8 mouse cellular contexts compared by ENCODE assay signal in genomic region chr2:91947397-91948150, GRCm38 (mm10). TPM values are rescaled to one million over a fixed set of nuclear protein-coding genes. Genes with fewer than 3 reads are reported as not detected.
DNase-seq lines count a peak whose midpoint lies in the region; ATAC-seq and TF ChIP-seq lines count a peak whose summit lies in the region.

No protein-coding gene starts in this region.

- 0 out of 2 replicates have a peak overlapping the region, but pooled peaks have one; percentile 8 for H3K9ac ChIP-seq in kidney, embryonic 14.5 days (ENCODE audit: low read depth, low read length)
- H3K9ac ChIP-seq in hindbrain, embryonic 13.5 days = peak overlapping the region; percentile 46; the same call in 1 of the 2 replicates

- H3K36me3 ChIP-seq in kidney, embryonic 14.5 days (ENCODE audit: control insufficient read depth, insufficient read depth, low read length) = 0 out of 2 replicates have a peak, but pooled peaks cover 8% of the 10 kb centered on the region
- peaks cover 13% of the 10 kb centered on the region for H3K36me3 ChIP-seq in forebrain, embryonic 10.5 days (replicated peaks)
- no peaks in the 10 kb centered on the region for H3K36me3 ChIP-seq in hindbrain, embryonic 13.5 days

- no peak for TF ChIP-seq CTCF in Patski (IDR thresholded peaks at IDR 0.05)

- H3K4me1 ChIP-seq in kidney, embryonic 14.5 days (ENCODE audit: control insufficient read depth, insufficient read depth, low read length) = peaks cover 37% of the 10 kb centered on the region
- peaks cover 65% of the 10 kb centered on the region for H3K4me1 ChIP-seq in forebrain, embryonic 10.5 days
- peaks cover 56% of the 10 kb centered on the region for H3K4me1 ChIP-seq in hindbrain, embryonic 13.5 days (replicated peaks)

- in situ Hi-C loops in Patski (cut with MboI; ENCODE audit: low pct_unique_long_range_greater_than_20kb) = no loop called here

- POLR2A ChIA-PET in Patski (lab: Charles Lee) = interaction anchor here (1.1 to 1.9 kb wide), 2 partner anchors 11 to 12 kb away, joined by 3 to 6 read pairs; no protein-coding TSS in a partner anchor

- H3K4me2 ChIP-seq in kidney, embryonic 14.5 days (replicated peaks; ENCODE audit: low read depth, low read length) = no peak overlapping the region
- H3K4me2 ChIP-seq in hindbrain, embryonic 13.5 days = no peak overlapping the region

- H3K9me3 ChIP-seq in kidney, embryonic 14.5 days (ENCODE audit: control insufficient read depth, low read length) = no peaks in the 10 kb centered on the region
- H3K9me3 ChIP-seq in forebrain, embryonic 10.5 days = no peaks in the 10 kb centered on the region
- H3K9me3 ChIP-seq in hindbrain, embryonic 13.5 days = no peaks in the 10 kb centered on the region

- H3K27me3 ChIP-seq in kidney, embryonic 14.5 days (ENCODE audit: control insufficient read depth, insufficient read depth, low read length) = no peaks in the 10 kb centered on the region
- no peaks in the 10 kb centered on the region for H3K27me3 ChIP-seq in Patski
- no peaks in the 10 kb centered on the region for H3K27me3 ChIP-seq in forebrain, embryonic 10.5 days (ENCODE audit: poor library complexity, severe bottlenecking)
- peaks cover 3% of the 10 kb centered on the region; the same call in 1 of the 2 replicates for H3K27me3 ChIP-seq in hindbrain, embryonic 13.5 days

- H3K4me3 ChIP-seq in kidney, embryonic 14.5 days (ENCODE audit: low read length) = no peak overlapping the region
- peak overlapping the region; percentile 24; the same call in 1 of the 2 replicates for H3K4me3 ChIP-seq in forebrain, embryonic 10.5 days
- H3K4me3 ChIP-seq in hindbrain, embryonic 13.5 days = no peak overlapping the region

- WGBS in kidney, embryonic 14.5 days = 51% methylated on average over 11 of the region's 11 CpGs
- WGBS in forebrain, embryonic 10.5 days = 58% methylated on average over 11 of the region's 11 CpGs
- 51% methylated on average over 11 of the region's 11 CpGs for WGBS in hindbrain, embryonic 13.5 days

- ATAC-seq in kidney, embryonic 14.5 days (ENCODE audit: low FRiP score, low TSS enrichment) = 0 out of 2 replicates have a peak, but pooled peaks have one; percentile 14
- ATAC-seq in Patski = peak; percentile 27
- ATAC-seq in hindbrain, embryonic 13.5 days (ENCODE audit: low FRiP score) = no peak

- no peak for DNase-seq in kidney, adult 11 months
- DNase-seq in Patski (ENCODE audit: low read depth, low spot score) = no peak
- no peak for DNase-seq in forebrain, embryonic 10.5 days (ENCODE audit: extremely low spot score, low spot score)
- peak; percentile 56 for DNase-seq in lung, postnatal 25 days (ENCODE audit: low spot score)
- no peak for DNase-seq in right cerebral cortex, postnatal 25 days
- no peak for DNase-seq in thymus, postnatal 4 days

- H3K27ac ChIP-seq in kidney, embryonic 14.5 days (ENCODE audit: low read depth, low read length) = peak overlapping the region; percentile 13; the same call in 1 of the 2 replicates
- H3K27ac ChIP-seq in forebrain, embryonic 10.5 days = peak overlapping the region; percentile 85
- H3K27ac ChIP-seq in hindbrain, embryonic 13.5 days = peak overlapping the region; percentile 76

- CTCF ChIA-PET in Patski (lab: Charles Lee) = interaction anchor here (0.8 to 2.4 kb wide), 3 partner anchors 10 to 16 kb away, joined by 3 to 14 read pairs (median 5); no protein-coding TSS in a partner anchor

RNA-seq across cellular contexts. Expression of gene Gm9821, which starts 2.1 kb away (rescaled TPM):
- polyA plus RNA-seq in kidney, embryonic 14.5 days (2014; fragmentation: Nextera tagmentation; extraction: Ambion mirVana) = 0.31 and 0.49 TPM in 2 replicates
- polyA plus RNA-seq in Patski (2021) = 0.69 TPM
- 0.44 and 0.52 TPM in 2 replicates for polyA plus RNA-seq in forebrain, embryonic 10.5 days (2016; fragmentation: Nextera tagmentation; extraction: Ambion mirVana)
- polyA plus RNA-seq in hindbrain, embryonic 13.5 days (2015; fragmentation: Nextera tagmentation; extraction: Ambion mirVana) = 0.13 and 0.25 TPM in 2 replicates

RNA-seq across cellular contexts. Expression of gene Mdk, which starts 15.5 kb away (rescaled TPM):
- polyA plus RNA-seq in kidney, embryonic 14.5 days (2014; fragmentation: Nextera tagmentation; extraction: Ambion mirVana) = 1,361 and 1,922 TPM in 2 replicates
- polyA plus RNA-seq in Patski (2021) = 0.13 TPM
- 1,773 and 1,865 TPM in 2 replicates for polyA plus RNA-seq in forebrain, embryonic 10.5 days (2016; fragmentation: Nextera tagmentation; extraction: Ambion mirVana)
- polyA plus RNA-seq in hindbrain, embryonic 13.5 days (2015; fragmentation: Nextera tagmentation; extraction: Ambion mirVana) = 313 and 316 TPM in 2 replicates

RNA-seq across cellular contexts. Expression of gene Chrm4, which starts 20.5 kb away (rescaled TPM):
- not detected in 2 replicates for polyA plus RNA-seq in kidney, embryonic 14.5 days (2014; fragmentation: Nextera tagmentation; extraction: Ambion mirVana)
- not detected for polyA plus RNA-seq in Patski (2021)
- polyA plus RNA-seq in forebrain, embryonic 10.5 days (2016; fragmentation: Nextera tagmentation; extraction: Ambion mirVana) = 0.12 and 0.77 TPM in 2 replicates
- polyA plus RNA-seq in hindbrain, embryonic 13.5 days (2015; fragmentation: Nextera tagmentation; extraction: Ambion mirVana) = 1.0 and 1.1 TPM in 2 replicates

RNA-seq across cellular contexts. Expression of gene Dgkz, which starts 28.1 kb away (rescaled TPM):
- 35.6 and 57.5 TPM in 2 replicates for polyA plus RNA-seq in kidney, embryonic 14.5 days (2014; fragmentation: Nextera tagmentation; extraction: Ambion mirVana)
- 38.5 TPM for polyA plus RNA-seq in Patski (2021)
- 35.1 and 39.1 TPM in 2 replicates for polyA plus RNA-seq in forebrain, embryonic 10.5 days (2016; fragmentation: Nextera tagmentation; extraction: Ambion mirVana)
- polyA plus RNA-seq in hindbrain, embryonic 13.5 days (2015; fragmentation: Nextera tagmentation; extraction: Ambion mirVana) = 25.0 and 26.0 TPM in 2 replicates

Comparison
In these comparisons a context has a peak if more than half of its experiments do, and no peak if none do; other contexts are left out.
1. H3K27ac ChIP-seq: peak in every context shown above with its lines; median percentile 85 in forebrain, embryonic 10.5 days; 76 in hindbrain, embryonic 13.5 days; 13 in kidney, embryonic 14.5 days.
2. RNA of gene Mdk, which starts 15.5 kb away (polyA plus RNA-seq): 1,773 to 1,865 TPM in forebrain, embryonic 10.5 days, 1,361 to 1,922 TPM in kidney, embryonic 14.5 days and 313 to 316 TPM in hindbrain, embryonic 13.5 days; 0.13 TPM in Patski (single experiment); every median in the first group is over 100 times any median in the second.